Mouse (Mus musculus): ENCODE data around the gene Nlgn2.

The Nlgn2 gene

DNA sequence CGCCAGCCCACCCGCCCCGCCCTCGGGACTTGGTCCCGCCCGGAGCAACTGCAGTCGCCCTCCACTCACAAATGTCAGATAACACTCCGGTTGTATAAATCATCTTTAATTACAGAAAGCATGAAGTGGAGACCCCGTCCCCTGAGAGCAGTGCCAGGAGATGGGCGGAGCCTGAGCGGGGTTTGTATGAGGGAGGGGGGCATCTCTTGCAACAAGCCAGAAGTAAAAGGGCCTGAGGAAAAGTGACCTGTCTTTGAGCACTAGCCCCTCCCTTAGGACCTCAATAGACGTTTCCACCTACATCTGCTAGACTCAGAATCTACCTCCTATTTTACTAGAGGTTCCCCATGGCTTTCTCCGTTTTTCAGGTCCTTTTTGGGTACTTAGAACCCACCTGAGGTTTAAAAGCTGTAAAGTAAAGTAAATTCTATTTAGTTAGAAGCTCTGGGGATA lies 41.6 kb downstream of the Nlgn2 start:
- no peak for DNase-seq (ENCODE audit: low spot score in 2 of 2)

DNA sequence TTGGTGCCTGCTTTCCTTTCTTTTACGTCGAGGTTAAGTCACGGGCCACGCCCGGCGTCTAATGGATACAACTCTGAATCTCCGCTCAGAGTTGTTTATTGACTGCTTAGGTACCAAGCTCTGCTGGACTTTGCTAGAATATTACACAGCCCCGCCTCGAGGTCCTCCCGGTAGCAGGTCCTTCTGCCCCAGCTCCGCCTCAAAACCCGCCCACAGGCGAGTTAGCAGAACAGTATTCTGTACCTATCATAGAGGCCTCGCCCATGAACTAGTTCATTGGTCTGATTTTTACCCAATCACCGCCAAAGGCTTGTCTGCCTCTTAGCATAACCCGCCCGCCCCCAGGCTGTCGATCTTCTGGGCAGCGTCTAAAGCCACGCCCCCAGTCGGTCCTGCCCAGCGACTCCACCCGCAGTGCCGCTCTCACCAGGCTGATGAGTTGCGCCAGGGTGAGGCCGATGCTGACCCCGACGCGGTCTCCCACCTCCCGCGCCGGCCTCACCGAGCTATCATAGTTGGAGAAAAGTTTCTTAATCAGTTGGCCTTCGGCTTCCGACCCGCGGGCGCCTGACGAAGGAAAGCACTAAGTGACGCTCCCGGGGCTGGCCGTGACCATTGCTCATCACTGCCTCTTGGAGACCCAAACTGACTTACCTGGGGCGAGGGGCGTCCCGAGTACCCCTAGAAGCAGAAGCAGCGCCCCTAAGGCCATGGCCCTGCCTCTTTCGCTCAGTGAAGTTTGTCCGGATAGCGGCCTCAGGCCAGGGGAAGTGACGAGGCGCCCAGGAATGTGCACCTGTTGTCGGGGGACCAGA lies 42.2 kb downstream of the Nlgn2 start, which contains the start of gene Chrnb1:
Gene Chrnb1 (minus strand): TSS at position 776 of the 815 bp plus-strand sequence.
- peak; percentile 89 to 90 for DNase-seq (ENCODE audit: low spot score in 2 of 2)

- no peak for DNase-seq (ENCODE audit: low spot score in 2 of 2)
These were observed 44.2 kb downstream of the Nlgn2 start for GRCm38 (mm10) chr11:69793429-69793828.

GRCm38 (mm10) chr11:69791420-69791819 lies 46.2 kb downstream of the Nlgn2 start:
- no peak for DNase-seq (ENCODE audit: low spot score in 2 of 2)

DNA sequence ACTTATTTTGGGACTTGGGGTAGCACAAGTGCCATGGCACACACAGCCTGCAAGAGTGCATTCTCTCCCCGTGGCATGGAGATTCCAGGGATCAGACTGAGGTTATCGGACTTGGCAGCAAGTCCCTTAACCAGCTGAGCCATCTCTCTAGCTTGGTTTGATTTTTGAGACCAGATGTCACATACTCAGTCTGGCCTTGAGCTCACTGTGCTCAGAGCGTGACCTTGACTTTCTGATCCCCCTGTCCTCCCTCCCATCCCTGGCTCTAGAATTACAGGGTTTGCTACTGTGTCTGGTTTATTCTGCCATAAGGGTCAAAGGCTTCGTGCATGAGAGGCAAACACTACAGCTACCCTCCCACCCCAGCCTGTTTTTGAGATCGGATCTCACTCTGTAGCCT lies 48.2 kb downstream of the Nlgn2 start:
- no peak for DNase-seq (ENCODE audit: low spot score in 2 of 2)

- DNase-seq (ENCODE audit: low spot score in 2 of 2) = no peak
These were observed 50.3 kb downstream of the Nlgn2 start for GRCm38 (mm10) chr11:69787306-69787705.

GRCm38 (mm10) chr11:69784793-69785272 lies 52.8 kb downstream of the Nlgn2 start:
- no peak for DNase-seq (ENCODE audit: low spot score in 2 of 2)

DNA sequence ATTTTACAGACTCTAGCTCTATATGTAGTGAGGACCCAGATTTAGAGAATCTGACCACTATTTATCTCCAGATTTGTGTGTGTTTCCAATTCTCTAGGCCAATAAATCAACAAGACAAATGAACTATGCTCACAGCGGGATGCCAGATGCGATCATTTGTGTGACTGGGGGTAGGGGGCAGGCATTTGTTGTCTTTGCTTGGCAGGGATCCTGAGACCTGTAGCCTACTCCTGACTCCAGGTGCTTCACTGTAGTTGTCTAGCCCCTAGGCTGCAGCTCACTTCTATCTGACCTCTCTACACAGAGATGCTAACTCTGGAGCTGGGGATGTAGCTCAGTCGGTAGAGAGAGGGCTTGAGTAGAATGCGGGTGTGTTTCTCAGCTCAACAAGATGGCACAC lies 55.8 kb downstream of the Nlgn2 start:
- DNase-seq (ENCODE audit: low spot score in 2 of 2) = no peak

GRCm38 (mm10) chr11:69778985-69779384 lies 58.6 kb downstream of the Nlgn2 start:
- no peak for DNase-seq (ENCODE audit: low spot score in 2 of 2)

DNA sequence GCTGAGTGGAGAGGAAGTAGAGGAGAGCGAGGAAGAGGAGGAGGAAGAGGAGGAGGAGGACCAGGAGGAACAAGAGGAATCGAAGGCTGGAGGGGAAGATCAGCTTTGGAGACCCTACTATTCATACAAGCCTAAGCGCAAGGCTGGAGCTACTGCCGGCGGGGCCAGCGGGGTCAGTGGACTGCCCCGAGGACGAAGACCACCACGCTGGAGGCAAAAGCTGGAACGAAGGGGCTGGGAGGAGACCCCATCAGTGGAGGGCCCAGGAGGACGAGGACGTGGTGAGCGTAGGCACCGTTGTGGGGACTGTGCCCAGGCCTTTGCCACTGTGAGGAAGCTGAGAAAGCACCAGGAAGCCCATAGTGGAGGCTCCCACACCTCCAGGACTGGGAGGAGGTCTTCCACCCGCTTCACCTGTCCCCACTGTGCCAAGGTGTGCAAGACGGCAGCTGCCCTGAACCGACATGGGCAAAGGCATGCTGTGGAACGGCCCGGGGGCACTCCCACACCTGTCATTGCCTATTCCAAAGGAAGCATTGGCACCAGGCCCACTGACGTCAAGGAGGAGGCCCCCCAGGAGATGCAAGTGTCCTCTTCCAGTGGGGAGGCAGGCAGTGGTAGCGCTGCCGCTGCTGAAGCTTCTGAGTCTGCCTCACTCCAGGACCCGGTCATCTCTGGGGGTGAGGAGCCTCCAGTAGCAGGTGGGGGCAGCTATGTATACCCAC lies 59.2 kb downstream of the Nlgn2 start:
- no peak for DNase-seq (ENCODE audit: low spot score in 2 of 2)

- no peak for DNase-seq (ENCODE audit: low spot score in 2 of 2)
These were observed 59.9 kb downstream of the Nlgn2 start for GRCm38 (mm10) chr11:69777504-69778257.

DNA sequence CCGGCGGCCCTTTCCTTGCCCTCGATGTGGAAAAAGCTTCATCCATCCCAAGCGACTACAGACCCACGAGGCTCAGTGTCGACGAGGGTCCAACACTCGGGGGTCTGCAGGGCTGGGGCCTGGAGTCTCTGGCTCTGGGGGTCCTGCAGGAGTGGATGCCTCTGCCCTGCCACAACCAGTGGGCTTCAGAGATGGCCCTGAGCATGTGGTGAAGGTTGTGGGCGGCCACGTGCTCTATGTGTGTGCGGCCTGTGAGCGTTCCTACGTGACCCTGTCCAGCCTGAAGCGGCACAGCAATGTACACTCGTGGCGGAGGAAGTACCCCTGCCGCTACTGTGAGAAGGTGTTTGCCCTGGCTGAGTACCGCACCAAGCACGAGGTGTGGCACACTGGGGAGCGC lies 61.1 kb downstream of the Nlgn2 start:
- no peak for DNase-seq (ENCODE audit: low spot score in 2 of 2)

DNA sequence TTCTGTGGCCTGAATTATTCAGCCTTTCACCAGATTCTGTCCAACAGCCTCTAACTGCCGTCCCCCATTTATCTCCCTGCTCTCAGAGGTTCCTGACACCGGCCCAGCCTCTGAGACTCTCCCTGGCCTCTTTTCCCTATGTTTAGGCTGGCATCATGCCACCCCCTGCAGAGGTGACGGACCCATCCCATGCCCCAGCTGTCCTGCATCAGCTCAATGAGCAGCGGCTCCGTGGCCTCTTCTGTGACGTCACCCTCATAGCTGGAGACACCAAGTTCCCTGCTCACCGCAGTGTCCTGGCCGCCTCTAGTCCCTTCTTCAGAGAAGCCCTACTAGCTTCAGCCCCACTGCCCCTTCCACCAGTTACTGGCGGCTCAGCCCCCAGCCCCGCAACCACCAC lies 61.9 kb downstream of the Nlgn2 start:
- DNase-seq (ENCODE audit: low spot score in 2 of 2) = no peak

GRCm38 (mm10) chr11:69774961-69775360 lies 62.6 kb downstream of the Nlgn2 start:
- no peak for DNase-seq (ENCODE audit: low spot score in 2 of 2)
